Comparison of ENCODE assay signal across 17 mouse cellular contexts in genomic region chr14:17722824-17723445, GRCm38 (mm10).
A peak's percentile ranks its signal among the peaks of the same experiment; 100 is the strongest.
DNase-seq lines count a peak whose midpoint lies in the region; ATAC-seq and TF ChIP-seq lines count a peak whose summit lies in the region.
"Had no signal": no experiment of that assay in that cellular context is flagged by ENCODE, and none has a peak within 500 bp of the region (broad histone marks: within the 10 kb centered on the region; RNA-seq: fewer than 3 reads in every experiment).

No protein-coding gene starts in this region.

- H3K9ac ChIP-seq in midbrain, postnatal 0 days (replicated peaks; ENCODE audit: low read length, poor library complexity, severe bottlenecking): no peak overlapping the region
- no peak overlapping the region for H3K9ac ChIP-seq in forebrain, embryonic 16.5 days (replicated peaks; ENCODE audit: low read depth, low read length)
- H3K9ac ChIP-seq: embryonic facial prominence, embryonic 12.5 days; neural tube, embryonic 13.5 days had no signal

- no peak for ATAC-seq in midbrain, postnatal 0 days (ENCODE audit: low FRiP score)
- peak; percentile 94 for ATAC-seq in forebrain, embryonic 16.5 days
- ATAC-seq: activated CD4-positive, CD25-positive, alpha-beta regulatory T cell, adult 4 months; intestine, postnatal 0 days had no signal

- H3K27ac ChIP-seq in midbrain, postnatal 0 days (ENCODE audit: low read depth, low read length): no peak overlapping the region
- no peak overlapping the region; the same call in 1 of the 2 replicates for H3K27ac ChIP-seq in midbrain, embryonic 10.5 days (replicated peaks)
- H3K27ac ChIP-seq in forebrain, embryonic 16.5 days (ENCODE audit: low read length): peak overlapping the region; percentile 62
- H3K27ac ChIP-seq: embryonic facial prominence, embryonic 12.5 days; limb, embryonic 10.5 days; neural tube, embryonic 13.5 days had no signal

- peak; percentile 24 to 50 for DNase-seq in frontal cortex, postnatal 36 days (ENCODE audit: low spot score in 2 of 2)
- no peak for DNase-seq in frontal cortex, postnatal 10 days (ENCODE audit: low spot score in 2 of 2)
- DNase-seq in midbrain, postnatal 0 days (ENCODE audit: low spot score): peak; percentile 38
- no peak for DNase-seq in midbrain, embryonic 10.5 days (ENCODE audit: low spot score)
- DNase-seq in layer of hippocampus, postnatal 14 days (ENCODE audit: low spot score in 2 of 2): peak; percentile 48 to 90
- no peak for DNase-seq in cerebellum, adult 8-10 months
- DNase-seq in spleen, adult 18-20 months: no peak
- DNase-seq: cerebellum, adult 9-10 months; right cerebral cortex, postnatal 14 days; thymus, postnatal 25 days had no signal

- WGBS in midbrain, postnatal 0 days: 19% methylated on average over 1 of the region's 1 CpGs
- 49% methylated on average over 1 of the region's 1 CpGs for WGBS in midbrain, embryonic 10.5 days
- 10% methylated on average over 1 of the region's 1 CpGs for WGBS in forebrain, embryonic 16.5 days

- no peaks in the 10 kb centered on the region for H3K9me3 ChIP-seq in midbrain, postnatal 0 days (ENCODE audit: low read length)
- no peaks in the 10 kb centered on the region for H3K9me3 ChIP-seq in midbrain, embryonic 10.5 days (replicated peaks)
- H3K9me3 ChIP-seq in forebrain, embryonic 16.5 days (ENCODE audit: control insufficient read depth, low read length): no peaks in the 10 kb centered on the region
- H3K9me3 ChIP-seq: embryonic facial prominence, embryonic 12.5 days; limb, embryonic 10.5 days; megakaryocyte, embryonic 14.5 days; neural tube, embryonic 13.5 days had no signal

- no peak for TF ChIP-seq CTCF in midbrain, postnatal 0 days (IDR thresholded peaks at IDR 0.05)

- no peaks in the 10 kb centered on the region for H3K4me1 ChIP-seq in midbrain, postnatal 0 days (ENCODE audit: insufficient read depth, low read length)
- peaks cover 10% of the 10 kb centered on the region for H3K4me1 ChIP-seq in midbrain, embryonic 10.5 days
- H3K4me1 ChIP-seq in forebrain, embryonic 16.5 days (replicated peaks; ENCODE audit: control insufficient read depth, insufficient read depth, low read length): peaks cover 11% of the 10 kb centered on the region
- H3K4me1 ChIP-seq: embryonic facial prominence, embryonic 12.5 days; limb, embryonic 10.5 days; megakaryocyte, embryonic 14.5 days; neural tube, embryonic 13.5 days had no signal

- no peak overlapping the region for H3K4me2 ChIP-seq in midbrain, postnatal 0 days (ENCODE audit: low read depth, low read length, poor library complexity, severe bottlenecking)
- no peak overlapping the region for H3K4me2 ChIP-seq in forebrain, embryonic 16.5 days (ENCODE audit: low read length)
- H3K4me2 ChIP-seq: embryonic facial prominence, embryonic 12.5 days; neural tube, embryonic 13.5 days had no signal

- H3K4me3 ChIP-seq in midbrain, postnatal 0 days (ENCODE audit: low read depth, low read length): no peak overlapping the region
- H3K4me3 ChIP-seq in midbrain, embryonic 10.5 days: no peak overlapping the region
- no peak overlapping the region for H3K4me3 ChIP-seq in forebrain, embryonic 16.5 days (replicated peaks; ENCODE audit: low read length)
- H3K4me3 ChIP-seq: embryonic facial prominence, embryonic 12.5 days; limb, embryonic 10.5 days; megakaryocyte, embryonic 14.5 days; neural tube, embryonic 13.5 days had no signal

- H3K36me3 ChIP-seq in midbrain, postnatal 0 days (ENCODE audit: insufficient read depth, low read length): no peaks in the 10 kb centered on the region
- H3K36me3 ChIP-seq in midbrain, embryonic 10.5 days: no peaks in the 10 kb centered on the region
- no peaks in the 10 kb centered on the region for H3K36me3 ChIP-seq in forebrain, embryonic 16.5 days (ENCODE audit: control insufficient read depth, insufficient read depth)
- H3K36me3 ChIP-seq: embryonic facial prominence, embryonic 12.5 days; limb, embryonic 10.5 days; neural tube, embryonic 13.5 days had no signal

- H3K27me3 ChIP-seq in midbrain, postnatal 0 days (ENCODE audit: insufficient read depth, low read length): no peaks in the 10 kb centered on the region
- H3K27me3 ChIP-seq in midbrain, embryonic 10.5 days (ENCODE audit: low read depth, poor library complexity, severe bottlenecking): no peaks in the 10 kb centered on the region
- H3K27me3 ChIP-seq in forebrain, embryonic 16.5 days (replicated peaks; ENCODE audit: control insufficient read depth, insufficient read depth, low read length): no peaks in the 10 kb centered on the region
- H3K27me3 ChIP-seq: embryonic facial prominence, embryonic 12.5 days; megakaryocyte, embryonic 14.5 days; neural tube, embryonic 13.5 days had no signal

Comparison
In these comparisons a context has a peak if more than half of its experiments do, and no peak if none do; other contexts are left out.
1. DNase-seq: peak in frontal cortex, postnatal 36 days (2 of 2), midbrain, postnatal 0 days (single experiment) and layer of hippocampus, postnatal 14 days (2 of 2); none in frontal cortex, postnatal 10 days (0 of 2), midbrain, embryonic 10.5 days (single experiment), cerebellum, adult 8-10 months (single experiment) and spleen, adult 18-20 months (0 of 2).